Mouse (Mus musculus) CH12F3 (cell line): Measurements from ENCODE around the gene Alms1.
"Not testable (repeated sequence)": the region's sequence is repeated elsewhere in the genome, so short reads cannot be mapped to it uniquely, and the experiment has no call there.

ENCODE experiments used
- in situ Hi-C: fragments of 300-500 bp; cut with MboI; formaldehyde crosslinking; loops from 2 replicates; pipeline ENCODE4 v1.14.3; 2020; ENCODE audit warnings: low sequenced_read_pairs

The Alms1 gene

DNA sequence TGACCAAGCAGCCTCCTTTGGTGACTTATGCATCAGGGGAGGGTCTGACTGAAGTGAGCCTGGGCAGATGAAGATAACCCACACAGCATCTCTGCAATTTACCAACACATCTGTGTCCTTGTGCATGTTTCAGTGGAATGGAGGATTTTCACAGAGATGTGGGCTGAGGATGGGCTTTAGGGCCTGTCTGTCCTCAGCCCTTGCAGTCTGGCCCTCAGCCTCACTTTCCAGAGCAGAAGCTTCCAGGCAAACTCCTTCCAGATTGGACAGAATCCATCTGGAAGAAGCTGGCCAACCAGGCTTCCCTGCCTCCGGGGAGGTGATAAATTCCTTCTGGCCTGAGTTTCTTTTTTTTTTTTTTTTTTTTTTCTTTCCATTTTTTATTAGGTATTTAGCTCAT, 122.3 kb downstream of the Alms1 start:
- in situ Hi-C loops, result not testable (repeated sequence)

DNA sequence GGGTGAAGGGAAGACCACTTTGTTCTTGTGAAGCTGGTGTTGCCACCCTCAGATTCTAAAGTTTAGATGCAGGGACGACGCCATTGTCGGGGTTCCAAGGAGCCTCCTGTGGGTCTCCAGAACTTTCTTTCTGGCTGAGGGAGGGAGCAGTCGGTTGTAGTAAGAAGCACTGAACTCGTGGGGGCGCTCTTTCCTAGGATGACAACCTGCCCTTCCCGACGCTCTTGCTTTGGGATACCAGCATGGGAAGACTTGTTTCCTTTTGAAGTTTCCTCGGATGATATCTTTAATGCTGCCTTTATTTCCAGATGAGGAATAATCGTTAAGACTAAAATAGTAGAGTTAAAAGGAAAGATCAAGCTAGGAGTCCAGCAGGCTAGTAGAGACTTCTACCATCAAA, 125.8 kb downstream of the Alms1 start, which contains the start of gene Nat8f7:
Nat8f7 (minus strand) TSS at position 101 of the 400 bp plus-strand sequence.
- in situ Hi-C loops, result not testable (repeated sequence)
